Mouse (Mus musculus) lung, postnatal 14 days (tissue): Measurements from ENCODE around the gene Wsb1.
A peak's percentile ranks its signal among the peaks of the same experiment; 100 is the strongest.
"Not testable (repeated sequence)": the region's sequence is repeated elsewhere in the genome, so short reads cannot be mapped to it uniquely, and the experiment has no call there.

Source experiments
- DNase-seq: peaks from one replicate; pipeline ENCODE4 v3.0.0; 2021

Gene Wsb1

DNA sequence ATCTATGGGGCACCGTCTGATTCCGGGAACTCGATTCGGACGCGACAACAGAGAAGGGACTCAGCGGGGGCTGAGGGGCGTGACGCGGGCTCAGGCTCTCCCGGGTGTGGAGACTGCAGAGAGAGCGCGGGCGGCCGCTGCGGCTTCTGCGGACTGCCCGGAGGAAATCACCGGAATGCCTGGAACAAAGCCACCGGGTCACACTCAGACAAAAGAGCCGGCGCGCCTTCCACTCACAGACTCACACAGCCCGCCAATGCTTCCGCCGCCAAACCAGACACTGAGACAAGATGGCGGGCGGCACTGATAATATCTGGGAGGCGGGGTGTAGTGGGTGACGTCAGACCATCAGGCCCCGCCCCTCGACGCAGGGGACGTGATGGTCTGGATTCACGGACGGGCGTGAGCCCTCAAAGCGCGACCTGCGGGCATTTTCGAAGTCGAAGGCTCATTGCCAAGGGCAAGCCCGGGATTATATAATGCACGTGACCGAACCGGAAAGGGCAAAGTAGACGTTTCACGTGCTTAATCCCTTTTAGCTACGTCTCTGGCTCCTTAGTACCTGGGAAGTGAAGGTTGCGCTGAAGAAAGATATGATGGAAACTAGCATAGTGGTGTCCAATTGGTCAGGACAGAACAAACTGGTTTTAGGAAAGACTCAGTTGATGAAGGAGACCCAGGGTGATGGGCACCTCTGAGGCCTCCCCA is at the start of gene Wsb1:
Gene Wsb1, minus strand, starts transcription at position 281 of the 708 bp plus-strand sequence.
- peak; percentile 95 for DNase-seq

DNA sequence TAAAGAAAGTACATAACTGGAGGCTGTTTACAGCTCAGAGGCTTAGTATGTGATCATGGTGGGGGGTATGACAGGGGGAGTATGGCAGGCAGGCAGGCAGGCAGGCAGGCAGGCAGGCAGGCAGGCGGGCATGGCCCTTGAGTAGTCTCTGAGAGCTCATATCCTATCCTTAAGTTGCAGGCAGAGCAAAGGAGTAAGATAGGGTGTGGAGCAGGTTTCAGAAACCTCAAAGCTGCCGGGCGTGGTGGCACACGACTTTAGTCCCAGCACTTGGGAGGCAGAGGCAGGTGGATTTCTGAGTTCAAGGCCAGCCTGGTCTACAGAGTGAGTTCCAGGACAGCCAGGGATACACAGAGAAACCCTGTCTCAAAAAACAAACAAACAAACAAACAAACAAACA is 49.8 kb upstream of the Wsb1 start:
- not testable (repeated sequence) for DNase-seq

DNA sequence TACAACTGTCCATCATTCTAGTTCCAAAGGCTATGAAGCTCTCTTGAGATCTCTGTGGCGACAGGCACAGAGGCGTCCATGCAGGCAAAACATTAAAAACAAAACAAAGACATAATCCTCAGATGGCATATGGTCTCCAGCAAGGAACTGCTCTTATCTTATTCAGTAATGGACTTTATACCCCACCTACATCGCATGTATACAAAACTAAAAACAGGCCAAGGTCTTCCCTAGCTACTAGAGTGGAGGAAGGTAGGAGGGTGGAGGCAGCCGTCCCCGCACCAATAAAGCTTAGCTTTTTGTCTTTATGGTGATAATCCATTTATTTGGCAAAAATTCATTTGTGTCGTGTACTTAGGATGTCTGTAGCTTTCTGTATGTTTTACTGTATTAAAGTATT is 48.6 kb upstream of the Wsb1 start:
- no peak for DNase-seq

DNA sequence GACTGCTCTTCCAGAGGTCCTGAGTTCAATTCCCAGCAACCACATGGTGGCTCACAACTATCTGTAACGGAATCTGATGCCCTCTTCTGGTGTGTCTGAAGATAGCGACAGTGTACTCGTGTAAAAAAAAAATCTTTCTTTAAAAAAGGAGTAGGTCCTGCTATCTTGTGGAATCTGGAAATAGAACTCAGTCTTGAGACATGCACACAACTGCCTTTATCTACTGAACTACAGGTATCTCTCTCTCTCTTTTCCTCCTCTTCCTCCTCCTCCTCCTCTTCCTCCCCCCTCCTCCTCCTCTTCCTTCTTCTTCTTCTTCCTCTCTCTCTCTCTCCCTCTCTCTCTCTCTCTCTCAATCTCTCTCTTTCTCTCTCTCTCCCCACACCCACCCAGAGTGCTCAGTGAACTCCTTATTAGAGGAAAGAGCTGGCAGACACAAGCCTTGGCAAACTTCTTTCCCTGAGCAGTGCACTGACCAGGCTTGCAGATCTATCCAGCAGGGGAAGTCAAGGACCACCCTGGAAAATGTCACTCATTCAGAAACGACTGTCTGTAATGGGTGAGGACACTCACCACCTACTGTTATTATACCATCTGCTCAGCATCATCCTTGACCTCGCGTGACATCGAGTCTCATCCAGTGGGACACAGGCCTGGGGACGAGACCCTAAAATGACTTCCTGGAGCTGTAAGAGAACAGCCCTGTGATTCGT is 45.4 kb upstream of the Wsb1 start:
- no peak for DNase-seq

DNA sequence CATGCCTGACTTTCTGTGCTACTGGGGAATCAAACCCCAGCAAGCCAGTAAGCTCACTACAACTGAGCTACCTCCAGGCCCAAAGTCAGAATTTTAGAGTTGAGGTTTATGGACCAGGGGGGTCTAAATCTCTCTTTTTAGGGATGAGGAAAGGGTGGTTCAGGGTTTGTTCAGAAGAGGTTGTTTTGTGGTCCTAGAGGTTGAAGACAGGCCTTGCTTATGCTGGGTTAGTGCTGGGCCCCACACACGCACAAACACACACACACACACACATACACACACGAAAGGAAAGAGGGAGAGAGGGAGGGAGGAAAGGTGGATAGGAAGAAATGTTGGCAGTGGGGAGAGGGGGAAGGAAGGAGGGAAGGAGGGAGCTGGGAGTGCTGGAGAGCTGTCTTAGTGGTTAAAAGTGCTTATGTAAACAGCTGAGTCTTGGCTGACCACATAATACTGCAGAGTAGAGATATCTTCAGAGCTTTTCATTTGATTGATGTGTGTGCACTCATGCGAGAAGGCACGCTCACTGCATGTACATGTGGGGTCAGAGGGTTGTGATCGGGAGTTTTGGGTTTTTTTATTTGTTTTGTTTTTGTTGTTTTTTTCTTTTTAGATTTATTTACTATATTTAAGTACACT is 42.5 kb upstream of the Wsb1 start, which contains the start of gene Gm9964:
Gene Gm9964, minus strand, starts transcription at position 51 of the 636 bp plus-strand sequence.
- no peak for DNase-seq

DNA sequence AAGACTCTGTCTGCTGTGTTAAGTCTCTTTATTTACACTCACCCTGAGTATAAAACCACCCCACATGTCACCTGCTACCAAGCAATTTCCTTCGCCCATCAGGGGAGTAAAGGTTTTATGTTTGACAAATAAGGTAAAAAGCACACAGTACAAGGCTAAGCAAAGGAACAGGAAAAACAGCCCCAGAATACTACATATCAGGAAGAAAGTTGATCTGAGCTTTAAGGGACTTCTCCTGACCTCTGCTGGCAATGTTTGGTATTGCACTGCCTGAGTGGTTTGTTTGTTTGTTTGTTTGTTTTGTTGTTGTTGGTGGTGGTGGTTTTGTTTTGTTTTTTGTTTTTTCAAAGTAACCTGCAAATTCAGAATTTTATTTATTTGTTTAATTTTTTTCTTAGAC is 41.7 kb upstream of the Wsb1 start:
- DNase-seq, result peak; percentile 59

DNA sequence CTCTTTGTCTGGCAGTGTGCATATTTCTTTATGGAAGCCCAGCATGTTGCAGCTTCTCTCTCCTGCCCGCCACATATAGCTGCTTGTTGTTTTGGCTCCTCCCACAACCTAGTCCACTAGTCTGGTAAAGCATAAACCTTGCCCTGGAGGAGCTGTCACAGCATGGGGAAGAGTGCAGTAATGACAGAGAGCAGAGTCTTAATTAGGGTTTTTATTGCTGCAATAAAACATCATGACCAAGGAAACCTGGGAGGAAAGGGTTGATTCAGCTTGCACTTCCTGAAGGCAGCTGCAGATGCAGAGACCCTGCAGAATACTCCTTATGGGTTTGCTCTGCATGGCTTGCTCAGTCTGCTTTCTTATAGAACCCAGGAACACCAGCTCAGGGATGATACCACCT is 39.5 kb upstream of the Wsb1 start:
- no peak for DNase-seq

DNA sequence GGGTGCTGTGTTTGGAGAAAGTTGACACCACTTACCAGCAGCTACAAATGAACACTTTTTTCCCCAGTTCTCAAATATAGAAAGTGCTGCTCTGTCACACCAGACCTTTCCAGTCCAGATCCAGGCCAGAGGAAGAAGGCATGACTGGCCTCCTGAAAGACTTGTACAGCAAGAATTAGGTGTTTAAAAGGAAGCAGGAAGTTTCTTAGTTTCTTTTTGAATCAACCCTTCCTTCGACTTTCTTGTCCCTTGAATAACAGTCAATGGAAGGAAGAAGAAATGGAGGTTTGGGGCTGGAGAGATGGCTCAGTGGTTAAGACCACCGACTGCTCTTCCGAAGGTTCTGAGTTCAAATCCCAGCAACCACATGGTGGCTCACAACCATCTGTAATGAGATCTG is 38.6 kb upstream of the Wsb1 start:
- DNase-seq, result no peak

DNA sequence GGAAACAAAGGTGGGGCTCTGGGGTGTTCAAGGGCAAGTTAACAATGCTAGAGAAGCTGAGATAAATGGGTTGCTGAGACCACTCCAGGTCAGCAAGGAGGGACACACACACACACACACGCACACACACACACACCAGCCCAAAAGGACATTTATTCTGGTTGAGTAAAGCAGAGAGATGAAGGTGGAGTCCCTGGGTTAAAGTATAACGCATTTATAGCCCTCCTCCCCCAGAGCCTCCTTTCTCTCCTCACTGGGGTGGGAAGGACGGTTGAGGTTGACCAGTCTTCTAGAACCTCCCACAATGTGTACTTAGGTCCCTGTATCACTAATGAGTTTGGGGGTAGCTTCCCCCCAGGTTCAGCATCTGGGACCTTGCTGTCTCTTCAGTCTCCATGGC is 37.7 kb upstream of the Wsb1 start:
- DNase-seq, result no peak

DNA sequence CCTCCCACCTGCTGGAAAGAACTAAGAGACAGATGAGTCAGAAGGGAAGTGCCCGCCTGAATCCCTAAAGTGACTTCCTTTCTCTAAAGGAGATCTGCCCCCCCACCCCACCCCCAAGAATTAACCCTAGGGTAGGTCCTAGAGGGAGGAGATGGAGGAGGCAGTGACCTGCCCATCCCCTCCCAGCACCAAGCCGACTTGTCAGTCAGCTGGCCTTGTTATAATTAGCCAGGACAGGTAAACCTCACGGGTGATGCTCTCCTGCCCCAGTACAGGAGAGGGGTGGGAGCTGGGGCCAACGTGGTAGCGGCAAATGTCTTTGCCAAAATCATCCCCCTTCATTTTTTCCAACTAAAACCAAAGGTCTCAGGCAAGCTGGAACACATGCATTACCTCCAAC is 37.2 kb upstream of the Wsb1 start:
- DNase-seq, result no peak

DNA sequence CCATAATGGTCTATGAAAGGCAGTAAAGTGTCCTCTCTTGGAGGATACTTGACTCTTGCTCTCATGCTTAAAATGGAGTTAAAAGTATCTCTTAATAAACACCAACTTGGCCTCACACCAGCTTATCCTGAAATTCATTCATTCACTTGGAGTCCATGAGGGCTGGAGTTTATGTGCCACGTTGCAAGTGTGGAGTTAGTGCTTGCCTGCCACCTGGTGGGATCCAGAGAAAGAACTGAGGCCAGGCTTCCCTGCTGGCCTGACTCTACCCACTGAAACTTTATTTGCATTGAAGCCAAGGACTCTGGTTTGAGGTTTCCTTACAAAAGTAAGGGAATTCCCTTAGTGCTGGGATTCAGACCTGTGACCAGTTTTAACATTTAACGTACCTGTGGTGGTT is 36.0 kb upstream of the Wsb1 start:
- peak; percentile 56 for DNase-seq

DNA sequence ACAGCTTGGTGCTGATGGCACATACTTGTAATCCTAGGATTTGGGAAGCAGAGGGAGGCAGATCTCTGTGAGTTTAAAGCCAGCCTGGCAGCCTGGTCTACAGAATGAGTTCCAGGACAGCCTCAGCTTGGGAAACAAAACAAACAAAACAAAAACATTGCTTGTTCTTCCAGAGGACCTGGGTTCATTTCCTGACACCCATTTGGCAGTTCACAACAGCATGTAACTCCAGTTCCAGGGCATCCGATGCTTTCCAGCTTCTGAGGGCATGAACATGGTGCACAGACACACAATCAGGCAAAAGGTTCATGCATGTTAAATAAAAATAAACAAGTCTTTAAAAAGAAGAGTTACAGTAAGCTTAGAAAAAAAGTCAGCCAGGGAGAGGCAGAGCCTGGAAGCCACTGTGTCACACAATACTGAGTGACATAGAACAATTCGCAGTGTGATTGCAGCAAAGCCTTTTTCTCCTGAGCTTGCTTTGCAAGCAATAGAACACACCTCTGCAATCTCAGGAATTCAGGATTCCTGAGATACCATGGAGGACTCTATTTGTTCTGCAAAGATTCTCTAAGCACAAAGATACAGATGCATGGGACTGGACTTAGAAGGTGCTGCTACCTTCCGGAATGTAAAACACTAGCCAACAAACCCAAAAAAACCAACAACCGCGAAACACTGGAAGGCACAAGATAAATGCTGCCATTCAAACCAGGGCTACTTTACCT is 34.6 kb upstream of the Wsb1 start:
- no peak for DNase-seq

DNA sequence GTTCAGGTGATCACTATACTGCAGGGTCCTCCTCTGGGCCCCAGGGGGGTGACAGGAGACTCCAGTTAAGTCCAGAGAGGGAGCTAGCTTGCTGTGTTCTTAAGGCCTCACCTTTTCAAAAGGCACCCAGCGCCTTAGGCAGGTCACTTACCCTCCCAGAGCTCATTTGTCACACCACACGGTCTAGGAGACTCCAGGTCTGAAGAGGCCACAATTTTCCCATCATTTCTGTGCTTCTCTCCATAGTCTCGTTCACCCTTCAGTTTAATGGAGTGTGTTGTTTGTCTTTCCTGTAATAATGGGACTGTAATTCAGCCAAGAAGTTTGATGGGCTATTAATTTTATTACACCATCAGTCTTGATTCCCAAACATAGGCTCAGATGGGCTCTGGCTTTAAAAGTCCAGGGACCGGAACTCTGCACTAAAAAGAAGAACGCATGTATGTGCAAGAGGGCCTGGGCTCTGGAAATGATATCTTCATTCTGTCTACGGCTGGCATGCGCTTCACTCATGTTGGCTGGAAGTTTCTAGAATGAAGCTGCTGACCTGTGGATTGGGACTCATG is 33.9 kb upstream of the Wsb1 start:
- DNase-seq, result no peak

DNA sequence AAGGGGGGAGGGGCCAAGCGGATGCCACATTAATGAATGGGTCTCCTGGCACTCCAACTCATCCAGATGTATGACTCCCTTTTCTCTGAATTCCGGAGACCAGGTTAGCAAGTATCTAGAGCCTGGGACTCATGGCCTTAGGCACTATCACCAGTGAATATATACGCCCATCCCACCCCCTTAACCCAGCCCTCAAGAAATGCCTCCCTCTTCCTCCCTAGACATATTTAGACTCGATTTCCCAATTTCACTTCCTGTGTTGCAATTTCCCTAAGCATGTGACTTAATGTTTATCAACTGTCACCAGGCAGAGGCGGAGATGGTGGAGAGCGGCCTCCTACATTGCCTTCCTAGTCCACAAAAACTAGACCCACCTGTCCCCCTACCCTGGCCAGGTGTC is 33.0 kb upstream of the Wsb1 start:
- peak; percentile 48 for DNase-seq

DNA sequence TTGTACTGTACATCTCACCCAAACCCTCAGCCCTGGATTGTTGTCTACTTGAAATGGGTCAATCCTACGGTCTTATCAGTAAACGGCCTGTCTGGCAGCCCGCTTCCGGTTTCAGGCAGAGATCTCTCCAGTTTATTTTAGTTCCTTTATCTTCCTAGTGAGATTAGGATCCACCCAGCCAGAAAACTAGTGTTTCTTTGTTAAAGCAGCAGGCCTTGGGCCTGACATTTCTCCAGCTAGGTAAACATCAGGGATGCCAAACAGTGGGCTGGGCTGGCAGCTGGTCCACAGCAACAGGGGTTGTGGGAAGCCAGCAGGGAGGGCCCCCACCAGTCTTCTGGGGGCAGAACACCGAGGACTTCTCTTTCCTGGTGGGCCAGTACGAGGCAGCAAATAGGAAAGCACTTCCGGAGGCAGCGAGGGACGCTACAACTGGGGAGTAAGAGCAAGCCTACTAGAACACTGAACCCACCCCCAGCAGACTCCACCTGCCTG is 31.9 kb upstream of the Wsb1 start:
- no peak for DNase-seq

DNA sequence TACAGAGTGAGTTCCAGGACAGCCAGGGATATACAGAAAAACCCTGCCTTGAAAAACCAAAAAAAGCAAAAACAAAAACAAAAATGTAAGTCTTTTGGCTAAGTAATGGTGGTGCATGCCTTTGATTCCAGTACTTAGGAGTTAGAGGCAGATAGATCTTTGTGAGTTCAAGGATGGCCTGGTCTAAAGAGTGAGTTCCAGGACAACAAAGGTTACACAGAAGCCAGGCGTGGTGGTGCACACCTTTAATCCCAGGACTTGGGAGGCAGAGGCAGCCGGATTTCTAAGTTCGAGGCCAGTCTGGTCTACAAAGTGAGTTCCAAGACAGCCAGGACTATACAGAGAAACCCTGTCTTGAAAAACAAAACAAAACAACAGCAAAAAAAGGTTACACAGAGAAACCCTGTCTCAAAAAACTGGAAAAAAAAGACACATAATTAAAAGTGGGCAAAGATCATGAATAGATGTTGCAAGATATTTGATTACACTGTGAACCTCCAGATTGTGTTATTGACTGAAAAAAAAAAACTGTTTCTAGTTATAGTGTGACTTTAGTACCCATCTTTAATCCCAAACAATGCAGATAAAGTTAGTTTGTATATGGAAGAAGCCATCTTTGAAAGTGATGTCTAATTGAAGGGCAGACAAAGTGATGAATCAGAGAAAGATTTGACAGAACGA is 29.0 kb upstream of the Wsb1 start:
- DNase-seq, result no peak

DNA sequence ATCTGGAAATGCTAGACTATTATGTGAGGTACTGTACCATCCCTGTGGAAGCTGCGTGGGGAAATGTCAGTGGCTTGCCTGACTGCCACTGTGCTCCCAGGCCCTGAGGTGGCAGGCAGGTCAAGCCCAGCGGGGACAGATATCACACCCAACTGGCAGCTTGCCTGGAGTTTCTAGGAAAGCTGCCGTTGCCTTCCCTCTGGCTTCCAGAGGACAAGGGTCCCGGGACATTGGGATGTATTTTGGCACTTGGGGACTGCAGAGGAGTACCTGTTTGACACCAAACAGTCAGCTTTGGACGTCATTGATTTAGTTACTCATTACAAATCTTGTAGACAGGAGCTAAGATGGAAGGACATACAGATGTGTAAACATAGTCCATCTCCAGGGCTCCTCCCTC is 26.9 kb upstream of the Wsb1 start:
- no peak for DNase-seq

DNA sequence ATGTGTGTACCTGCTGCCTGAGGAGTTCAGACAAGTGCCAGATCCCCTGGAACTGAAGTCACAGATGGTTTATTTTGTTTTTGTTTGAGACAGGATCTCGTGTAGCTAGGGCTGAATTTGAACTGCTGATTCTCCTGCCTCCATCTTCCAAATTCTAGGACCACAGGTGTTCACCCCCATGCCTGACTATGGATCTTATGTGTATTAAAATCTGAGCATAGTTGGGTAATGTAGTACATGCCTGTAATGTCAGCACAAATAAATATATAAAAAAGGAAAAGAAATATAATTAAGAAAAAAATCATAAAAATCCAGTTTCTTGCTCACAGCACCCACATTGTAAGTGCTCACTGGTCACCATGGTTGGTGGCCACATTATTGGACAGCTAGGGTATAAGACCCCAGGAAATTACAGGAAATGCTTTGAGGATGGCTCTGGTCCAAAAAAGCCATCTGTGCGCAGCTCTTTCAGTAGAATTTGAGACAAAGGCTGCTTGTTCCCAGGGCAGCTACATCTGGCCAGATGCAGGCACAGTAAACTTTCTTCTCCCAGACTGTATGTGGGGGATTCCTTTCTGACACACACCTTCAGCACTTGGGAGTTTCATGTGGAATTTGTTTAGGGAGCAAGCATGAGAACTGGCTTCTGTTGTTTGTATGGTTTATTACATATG is 25.4 kb upstream of the Wsb1 start:
- DNase-seq, result no peak

DNA sequence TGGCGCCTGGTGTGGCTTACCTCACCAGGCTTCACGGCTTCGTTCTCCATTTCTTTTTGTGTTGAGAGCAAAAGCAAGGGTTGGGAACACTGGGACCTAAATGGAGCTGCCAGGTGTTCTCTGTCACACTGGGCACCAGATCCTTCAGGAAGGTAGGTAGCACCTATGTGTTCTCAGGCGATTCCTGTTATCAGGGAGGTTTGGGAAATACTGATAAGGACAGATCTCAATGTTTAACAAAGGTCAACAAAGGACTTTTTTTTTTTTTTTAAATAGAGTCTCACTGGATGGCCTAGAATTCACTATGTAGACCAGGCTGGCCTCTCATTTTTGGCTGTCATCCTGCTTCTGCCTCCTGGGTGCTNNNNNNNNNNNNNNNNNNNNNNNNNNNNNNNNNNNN is 19.3 kb upstream of the Wsb1 start:
- no peak for DNase-seq

DNA sequence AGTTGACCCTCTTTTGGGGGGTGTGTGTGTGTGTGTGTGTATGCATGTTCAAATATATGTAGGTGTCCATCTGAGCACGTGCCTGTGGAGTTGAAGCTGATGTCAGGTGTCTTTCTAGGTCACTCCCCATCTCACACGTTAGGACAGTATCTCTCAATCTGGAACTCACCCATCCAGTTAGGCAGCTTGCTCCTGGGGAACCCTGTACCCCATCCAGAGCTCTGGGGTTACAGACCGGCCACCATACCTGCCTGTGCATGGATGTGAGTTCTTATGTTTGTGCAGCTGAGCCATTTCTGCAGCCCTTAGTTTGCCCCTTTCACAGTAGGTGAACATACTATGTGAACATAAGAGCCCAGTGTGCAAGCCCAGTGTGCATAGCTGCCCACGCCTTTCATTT is 18.6 kb upstream of the Wsb1 start:
- DNase-seq, result no peak

DNA sequence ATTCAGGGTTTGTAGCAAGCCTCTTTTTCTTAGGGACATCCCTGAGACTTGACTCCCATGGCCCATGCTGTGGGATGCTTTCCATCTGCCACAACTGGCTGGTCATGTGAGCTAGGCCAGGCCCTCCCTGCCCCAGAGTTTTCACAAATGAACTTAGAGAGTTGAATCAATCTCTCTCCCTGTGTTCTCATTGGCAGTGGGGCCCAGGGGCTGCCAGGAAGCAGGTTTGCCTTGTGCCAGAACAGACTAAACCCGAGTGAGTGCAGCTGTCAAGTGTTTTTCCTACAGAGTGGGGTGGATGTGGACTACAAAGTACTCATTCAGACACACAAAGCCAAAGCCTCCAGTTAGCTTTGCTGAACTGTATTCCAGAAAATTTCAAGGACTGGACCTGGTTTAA is 12.7 kb upstream of the Wsb1 start:
- DNase-seq, result peak; percentile 48

DNA sequence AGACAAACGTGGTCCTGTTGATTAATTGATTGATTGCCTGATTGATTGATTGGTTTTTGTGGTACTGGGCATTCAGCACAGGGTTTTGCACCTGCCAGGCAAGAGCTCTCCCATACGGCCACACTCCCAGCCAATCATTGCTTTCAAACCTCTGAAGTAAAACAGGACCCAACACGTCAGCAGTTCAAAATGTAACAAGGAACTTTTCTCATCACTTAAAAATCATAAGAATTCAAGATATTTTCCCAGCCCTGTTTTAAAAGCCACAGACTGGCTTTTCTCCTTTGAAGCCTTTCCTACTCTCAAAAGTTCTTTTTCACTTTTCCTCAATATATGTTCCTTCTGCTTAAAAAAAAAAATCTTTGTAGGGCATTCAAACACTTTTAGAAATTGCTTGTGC is 9.9 kb upstream of the Wsb1 start:
- no peak for DNase-seq
